Comparison of ENCODE assay signal across 9 mouse cellular contexts in the genomic region with DNA sequence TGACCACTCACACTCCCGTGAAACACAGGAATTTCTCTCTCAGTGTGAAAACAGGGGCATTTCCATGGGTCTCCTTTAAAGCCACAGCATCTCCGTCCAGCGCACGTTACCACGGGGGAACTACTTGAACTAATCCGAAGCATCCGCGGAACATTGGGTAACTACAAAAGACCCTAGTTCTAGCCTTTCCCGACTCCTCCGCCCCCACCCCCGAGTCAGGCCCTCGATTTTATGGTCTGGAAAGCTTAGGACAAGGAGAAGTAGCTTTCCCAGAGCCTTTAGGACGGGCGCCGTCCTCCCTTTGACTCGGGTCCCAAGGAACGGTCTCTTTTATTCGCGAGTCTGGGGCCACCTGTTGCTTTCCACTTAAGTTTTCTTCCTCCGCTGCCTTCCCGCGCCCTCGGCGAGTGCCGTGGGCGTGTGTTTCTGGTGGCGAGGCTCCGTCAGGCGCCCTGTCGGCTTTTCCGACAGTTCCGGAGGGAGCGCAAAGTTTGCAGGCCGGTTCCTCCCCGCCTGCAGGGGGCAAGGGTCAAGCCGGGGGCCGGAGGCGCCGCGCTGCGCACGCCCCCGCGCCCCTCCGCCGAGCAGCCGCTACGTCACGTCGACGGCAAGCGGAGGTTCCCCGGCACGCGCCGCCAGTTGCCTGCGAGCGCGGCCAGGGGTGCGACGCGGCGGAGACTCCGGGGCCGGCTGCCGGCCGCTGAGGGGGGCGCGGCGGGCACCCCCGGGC. TPM values are rescaled to one million over a fixed set of nuclear protein-coding genes. Genes with fewer than 3 reads are reported as not detected.
DNase-seq lines count a peak whose midpoint lies in the region; ATAC-seq and TF ChIP-seq lines count a peak whose summit lies in the region.
"Had no signal": no experiment of that assay in that cellular context is flagged by ENCODE, and none has a peak within 500 bp of the region (broad histone marks: within the 10 kb centered on the region; RNA-seq: fewer than 3 reads in every experiment).

No protein-coding gene starts in this region.

- H3K4me3 ChIP-seq in heart, embryonic 12.5 days: peak overlapping the region; percentile 57
- H3K4me3 ChIP-seq in forebrain, embryonic 16.5 days (replicated peaks; ENCODE audit: low read length): peak overlapping the region; percentile 51
- peak overlapping the region; percentile 1; the same call in 1 of the 2 replicates for H3K4me3 ChIP-seq in liver, adult 2 months (ENCODE audit: insufficient read depth, low read depth, low read length)
- peak overlapping the region; percentile 33 for H3K4me3 ChIP-seq in stomach, embryonic 14.5 days (ENCODE audit: low read depth, low read length)

- no peak for DNase-seq in heart, adult 9 months (ENCODE audit: low spot score in 2 of 2)
- DNase-seq in R1 (ENCODE audit: low read depth, low spot score): peak; percentile 17
- DNase-seq in liver, adult 2 months (ENCODE audit: extremely low read depth, low read depth, low spot score): no peak
- no peak for DNase-seq in layer of hippocampus, adult 18-20 months (ENCODE audit: low spot score in 2 of 2)
- no peak for DNase-seq in T-cell, adult 2 months (ENCODE audit: low spot score)

- no peak for ATAC-seq in heart, embryonic 12.5 days (ENCODE audit: insufficient number of reproducible peaks, low FRiP score)
- ATAC-seq in forebrain, embryonic 16.5 days: peak; percentile 59
- ATAC-seq in stomach, embryonic 14.5 days (ENCODE audit: insufficient number of reproducible peaks, insufficient read depth, low FRiP score, low read depth): no peak

- H3K9me3 ChIP-seq in heart, embryonic 12.5 days (replicated peaks): peaks cover 6% of the 10 kb centered on the region; the same call in 1 of the 2 replicates
- no peaks in the 10 kb centered on the region for H3K9me3 ChIP-seq in forebrain, embryonic 16.5 days (ENCODE audit: control insufficient read depth, low read length)
- H3K9me3 ChIP-seq in stomach, embryonic 14.5 days (ENCODE audit: control insufficient read depth, low read depth, low read length): no peaks in the 10 kb centered on the region

- H3K36me3 ChIP-seq in heart, embryonic 12.5 days: no peaks in the 10 kb centered on the region
- no peaks in the 10 kb centered on the region for H3K36me3 ChIP-seq in forebrain, embryonic 16.5 days (ENCODE audit: control insufficient read depth, insufficient read depth)
- H3K36me3 ChIP-seq in liver, adult 2 months (ENCODE audit: control insufficient read depth, insufficient read depth, low read length): no peaks in the 10 kb centered on the region
- H3K36me3 ChIP-seq in stomach, embryonic 14.5 days (ENCODE audit: control insufficient read depth, insufficient read depth, low read length): no peaks in the 10 kb centered on the region
- H3K36me3 ChIP-seq: G1E had no signal

- peak overlapping the region; percentile 77 for H3K4me2 ChIP-seq in heart, embryonic 12.5 days
- H3K4me2 ChIP-seq in forebrain, embryonic 16.5 days (ENCODE audit: low read length): peak overlapping the region; percentile 69
- H3K4me2 ChIP-seq in stomach, embryonic 14.5 days (replicated peaks; ENCODE audit: low read depth, low read length): peak overlapping the region; percentile 62

- 0 out of 2 replicates have a peak overlapping the region, but pooled peaks have one; percentile 30 for H3K9ac ChIP-seq in heart, embryonic 12.5 days
- H3K9ac ChIP-seq in forebrain, embryonic 16.5 days (replicated peaks; ENCODE audit: low read depth, low read length): 0 out of 2 replicates have a peak overlapping the region, but pooled peaks have one; percentile 25
- H3K9ac ChIP-seq in liver, adult 2 months (ENCODE audit: low read depth, low read length): no peak overlapping the region
- H3K9ac ChIP-seq in stomach, embryonic 14.5 days (replicated peaks; ENCODE audit: low read depth, low read length): no peak overlapping the region

- H3K79me2 ChIP-seq in liver, adult 2 months (ENCODE audit: control insufficient read depth, insufficient read depth, low read length): no peaks in the 10 kb centered on the region

- H3K4me1 ChIP-seq in heart, embryonic 12.5 days (replicated peaks): no peaks in the 10 kb centered on the region
- 0 out of 2 replicates have a peak, but pooled peaks cover 3% of the 10 kb centered on the region for H3K4me1 ChIP-seq in forebrain, embryonic 16.5 days (replicated peaks; ENCODE audit: control insufficient read depth, insufficient read depth, low read length)
- no peaks in the 10 kb centered on the region for H3K4me1 ChIP-seq in liver, adult 2 months (ENCODE audit: control insufficient read depth, insufficient read depth, low read length)
- H3K4me1 ChIP-seq in stomach, embryonic 14.5 days (ENCODE audit: control insufficient read depth, insufficient read depth, low read length): no peaks in the 10 kb centered on the region

- 0 out of 2 replicates have a peak, but pooled peaks cover 6% of the 10 kb centered on the region for H3K27me3 ChIP-seq in heart, embryonic 12.5 days (replicated peaks)
- 0 out of 2 replicates have a peak, but pooled peaks cover 6% of the 10 kb centered on the region for H3K27me3 ChIP-seq in forebrain, embryonic 16.5 days (replicated peaks; ENCODE audit: control insufficient read depth, insufficient read depth, low read length)
- no peaks in the 10 kb centered on the region for H3K27me3 ChIP-seq in liver, adult 2 months (ENCODE audit: control insufficient read depth, insufficient read depth, low read length)
- no peaks in the 10 kb centered on the region for H3K27me3 ChIP-seq in stomach, embryonic 14.5 days (ENCODE audit: control insufficient read depth, insufficient read depth, low read length)

- TF ChIP-seq CTCF in liver, adult 2 months (IDR thresholded peaks at IDR 0.05; ENCODE audit: low read depth, low read length): no peak

- 21% methylated on average over 71 of the region's 71 CpGs for WGBS in heart, embryonic 12.5 days
- WGBS in forebrain, embryonic 16.5 days: 28% methylated on average over 42 of the region's 71 CpGs
- 4% methylated on average over 36 of the region's 71 CpGs for WGBS in liver, adult 2 months
- 24% methylated on average over 56 of the region's 71 CpGs for WGBS in stomach, embryonic 14.5 days

- H3K27ac ChIP-seq in heart, embryonic 12.5 days (ENCODE audit: poor library complexity, severe bottlenecking): no peak overlapping the region
- H3K27ac ChIP-seq in forebrain, embryonic 16.5 days (ENCODE audit: low read length): no peak overlapping the region
- H3K27ac ChIP-seq in liver, adult 2 months (replicated peaks; ENCODE audit: insufficient read depth, low read depth, low read length): no peak overlapping the region
- H3K27ac ChIP-seq in stomach, embryonic 14.5 days (ENCODE audit: low read length): no peak overlapping the region

- TF ChIP-seq POLR2A in liver, adult 2 months (IDR thresholded peaks at IDR 0.05; ENCODE audit: extremely low read depth, insufficient read depth, low read length): no peak

RNA-seq across cellular contexts. Expression of a gene that starts 3.3 kb away (rescaled TPM):
- polyA plus RNA-seq in heart, embryonic 12.5 days (2016; fragmentation: Nextera tagmentation; extraction: Ambion mirVana): 0.50 and 0.67 TPM in 2 replicates
- 0.13 TPM in 1 of 2 replicates, not detected in the other for polyA plus RNA-seq in forebrain, embryonic 16.5 days (2015; fragmentation: Nextera tagmentation; extraction: Ambion mirVana)
- not detected in 2 replicates for total RNA-seq in liver, adult 2 months (2014; rRNA removed)
- not detected in 2 replicates for polyA plus RNA-seq in liver, adult 2 months (2012; rRNA removed)
- polyA plus RNA-seq in stomach, embryonic 14.5 days (2014; fragmentation: Nextera tagmentation; extraction: Ambion mirVana): 0.67 and 0.86 TPM in 2 replicates
- total RNA-seq in layer of hippocampus, adult 18-20 months (2021): not detected
- total RNA-seq: G1E had no signal
- polyA plus RNA-seq: G1E had no signal

Comparison
In these comparisons a context has a peak if more than half of its experiments do, and no peak if none do; other contexts are left out.
1. H3K4me3 ChIP-seq: peak in every context shown above with its lines; median percentile 57 in heart, embryonic 12.5 days; 51 in forebrain, embryonic 16.5 days; 33 in stomach, embryonic 14.5 days; 1 in liver, adult 2 months.
2. H3K9ac ChIP-seq: peak in heart, embryonic 12.5 days (single experiment) and forebrain, embryonic 16.5 days (single experiment); none in liver, adult 2 months (single experiment) and stomach, embryonic 14.5 days (single experiment).
3. Peak in every context shown above with its lines, with median percentiles within 50 percentile points of each other: H3K4me2 ChIP-seq.